Mouse (Mus musculus) ES-E14 (cell line): ENCODE measurements around the gene Sh3glb1. TPM values are rescaled to one million over a fixed set of nuclear protein-coding genes. Genes with fewer than 3 reads are reported as not detected.

ENCODE experiments used
- DNase-seq: peaks from one replicate; pipeline ENCODE4 v3.0.0-alpha.2; 2013; ENCODE audit warnings: low read depth, low spot score
- H3K27ac ChIP-seq: 2 replicates; pipeline ENCODE4 v1.5.1; 2012; ENCODE audit warnings: low read depth, mild to moderate bottlenecking, low read length, moderate library complexity, mixed read lengths; ENCODE audit not compliant: poor library complexity, insufficient read depth, severe bottlenecking
- H3K36me3 ChIP-seq: 2 replicates; pipeline ENCODE4 v1.6.1; 2012; ENCODE audit warnings: mild to moderate bottlenecking, low read length, moderate library complexity, mixed read lengths; ENCODE audit not compliant: control insufficient read depth, poor library complexity, insufficient read depth, severe bottlenecking
- H3K4me1 ChIP-seq, 2 experiments: fragments of 150-350 bp in 1 of 2; sonication (generic) in 1 of 2; 2 replicates each; pipeline ENCODE4 v1.6.1; 2012; ENCODE audit warnings: low read length in 2 of 2, mild to moderate bottlenecking in 1 of 2, mixed read lengths in 1 of 2; ENCODE audit not compliant: control insufficient read depth in 2 of 2, insufficient read depth in 2 of 2, poor library complexity in 1 of 2
- H3K4me3 ChIP-seq, 2 experiments: fragments of 150-350 bp in 1 of 2; sonication (generic) in 1 of 2; 2 replicates each; pipeline ENCODE4 v1.5.1; 2012; ENCODE audit warnings: low read length in 2 of 2, low read depth in 1 of 2, mild to moderate bottlenecking in 1 of 2, mixed read lengths in 1 of 2; ENCODE audit not compliant: insufficient read depth in 1 of 2, poor library complexity in 1 of 2, severe bottlenecking in 1 of 2
- H3K9ac ChIP-seq: 2 replicates; pipeline ENCODE4 v1.6.1; 2012; ENCODE audit warnings: low read depth, mild to moderate bottlenecking, low read length, mixed read lengths; ENCODE audit not compliant: poor library complexity, insufficient read depth, severe bottlenecking
- H3K9me3 ChIP-seq: fragments of 150-350 bp; sonication (generic); 2 replicates; pipeline ENCODE4 v1.6.1; 2012; ENCODE audit warnings: low read depth, mild to moderate bottlenecking, low read length; ENCODE audit not compliant: control insufficient read depth, insufficient read depth
- CHD2 ChIP-seq: IDR thresholded peaks from 2 replicates; pipeline ENCODE4 v1.6.1; 2014; ENCODE audit warnings: mild to moderate bottlenecking, low read depth, low read length, inconsistent platforms
- HCFC1 ChIP-seq: IDR thresholded peaks from 2 replicates; pipeline ENCODE4 v1.6.1; 2012; ENCODE audit warnings: low read length, inconsistent platforms, borderline replicate concordance; ENCODE audit not compliant: insufficient read depth
- MAFK ChIP-seq: IDR thresholded peaks from 2 replicates; pipeline ENCODE4 v1.6.1; 2014; ENCODE audit warnings: mild to moderate bottlenecking, low read depth, low read length, inconsistent platforms; ENCODE audit not compliant: insufficient read depth
- ZC3H11A ChIP-seq: IDR thresholded peaks from 2 replicates; pipeline ENCODE4 v1.6.1; 2012; ENCODE audit warnings: low read depth, mild to moderate bottlenecking, inconsistent platforms, low read length, borderline replicate concordance
- ZNF384 ChIP-seq: IDR thresholded peaks from 2 replicates; pipeline ENCODE4 v1.6.1; 2012; ENCODE audit warnings: low read depth, low read length, inconsistent platforms
- in situ Hi-C, 2 experiments: fragments of 600-800 bp; cut with MboI; formaldehyde crosslinking; loops; one replicate each; pipeline ENCODE4 v1.15.1; 2025; ENCODE audit warnings: low sequenced_read_pairs in 2 of 2, inconsistent platforms in 1 of 2; ENCODE audit not compliant: unreplicated experiment in 2 of 2
- total RNA-seq: library from RNA; depleted of rRNA; stranded (reverse); fragments of 300-350 nt; gene quantifications from 2 replicates; pipeline ENCODE4 v1.2.3, GENCODE M21; 2012

Gene Sh3glb1
- total RNA-seq, 1 experiment, result 36.2 TPM

GRCm38 (mm10) chr3:144688284-144688683, 31.9 kb downstream of the Sh3glb1 start:
- no peak for DNase-seq
- TF ChIP-seq MAFK (no peak), ZNF384 (no peak), HCFC1 (no peak), ZC3H11A (no peak), CHD2 (no peak)
- no peak overlapping the region for H3K27ac ChIP-seq

GRCm38 (mm10) chr3:144687618-144688017, 32.5 kb downstream of the Sh3glb1 start:
- no peak for DNase-seq
- in situ Hi-C loops, result no loop called here
- H3K9ac ChIP-seq, result no peak overlapping the region
- H3K4me1 ChIP-seq, result no peaks in the 10 kb centered on the region
- H3K9me3 ChIP-seq, result no peaks in the 10 kb centered on the region
- no peak overlapping the region for H3K27ac ChIP-seq
- TF ChIP-seq HCFC1, result no peak
- H3K4me3 ChIP-seq, result no peak overlapping the region
- peaks cover 2% of the 10 kb centered on the region for H3K36me3 ChIP-seq

More at GRCm38 (mm10) chr3:144688284-144688683, 31.9 kb downstream of the Sh3glb1 start:
- Histone ChIP-seq H3K9ac (no peak overlapping the region), H3K36me3 (peaks cover 2% of the 10 kb centered on the region), H3K9me3 (no peaks in the 10 kb centered on the region), H3K4me3 (no peak overlapping the region), H3K4me1 (no peaks in the 10 kb centered on the region)
- in situ Hi-C loops, result no loop called here

GRCm38 (mm10) chr3:144686146-144686545, 34.0 kb downstream of the Sh3glb1 start:
- peaks cover 2% of the 10 kb centered on the region for H3K36me3 ChIP-seq
- no peak overlapping the region for H3K4me3 ChIP-seq
- TF ChIP-seq MAFK, result no peak
- no peak for TF ChIP-seq HCFC1
- no peak for TF ChIP-seq ZC3H11A
- no peak for TF ChIP-seq CHD2
- TF ChIP-seq ZNF384, result no peak
- H3K27ac ChIP-seq, result no peak overlapping the region
- no peak for DNase-seq
- no peaks in the 10 kb centered on the region for H3K4me1 ChIP-seq
- in situ Hi-C loops, result no loop called here
- no peaks in the 10 kb centered on the region for H3K9me3 ChIP-seq
- H3K9ac ChIP-seq, result no peak overlapping the region

- Histone ChIP-seq H3K4me1 (no peaks in the 10 kb centered on the region), H3K27ac (no peak overlapping the region), H3K9me3 (no peaks in the 10 kb centered on the region), H3K4me3 (no peak overlapping the region), H3K9ac (no peak overlapping the region), H3K36me3 (no peaks in the 10 kb centered on the region)
- no peak for DNase-seq
- in situ Hi-C loops, result no loop called here
- TF ChIP-seq MAFK (no peak), HCFC1 (no peak), ZC3H11A (no peak), CHD2 (no peak), ZNF384 (no peak)
Measured at GRCm38 (mm10) chr3:144683136-144683814, 36.9 kb downstream of the Sh3glb1 start.

GRCm38 (mm10) chr3:144681542-144681941, 38.6 kb downstream of the Sh3glb1 start:
- no peak overlapping the region for H3K9ac ChIP-seq
- H3K4me3 ChIP-seq, result no peak overlapping the region
- no peaks in the 10 kb centered on the region for H3K4me1 ChIP-seq
- no peaks in the 10 kb centered on the region for H3K36me3 ChIP-seq
- in situ Hi-C loops, result no loop called here
- no peaks in the 10 kb centered on the region for H3K9me3 ChIP-seq
- no peak for TF ChIP-seq CHD2
- TF ChIP-seq ZC3H11A, result no peak
- TF ChIP-seq HCFC1, result no peak
- no peak for TF ChIP-seq MAFK
- TF ChIP-seq ZNF384, result no peak
- DNase-seq, result no peak
- H3K27ac ChIP-seq, result no peak overlapping the region
